Mouse (Mus musculus) spleen, adult 2 months (tissue): Measurements from ENCODE around the gene Pdss1. TPM values are rescaled to one million over a fixed set of nuclear protein-coding genes. Genes with fewer than 3 reads are reported as not detected.

Source experiments
- DNase-seq, 2 experiments: peaks; one replicate each; pipeline versions ENCODE4 v3.0.0 to v3.0.0-alpha.2; 2012 to 2021; ENCODE audit warnings: low spot score in 2 of 2, low read depth in 1 of 2
- H3K27ac ChIP-seq: fragments of 200-500 bp; 2 replicates; pipeline ENCODE4 v1.5.1; 2012; ENCODE audit warnings: low read length, inconsistent platforms; ENCODE audit not compliant: insufficient read depth
- H3K27me3 ChIP-seq: fragments of 200-500 bp; 2 replicates; pipeline ENCODE4 v1.6.1; 2012; ENCODE audit warnings: mild to moderate bottlenecking, moderate library complexity, low read length, inconsistent platforms; ENCODE audit not compliant: control insufficient read depth, insufficient read depth
- H3K36me3 ChIP-seq: fragments of 200-500 bp; 2 replicates; pipeline ENCODE4 v1.6.1; 2012; ENCODE audit warnings: mild to moderate bottlenecking, low read length, inconsistent platforms; ENCODE audit not compliant: control insufficient read depth, insufficient read depth
- H3K4me1 ChIP-seq: fragments of 200-500 bp; 2 replicates; pipeline ENCODE4 v1.6.1; 2011; ENCODE audit warnings: inconsistent platforms; ENCODE audit not compliant: control insufficient read depth, insufficient read depth, insufficient read length
- H3K4me3 ChIP-seq: fragments of 200-500 bp; 2 replicates; pipeline ENCODE4 v1.5.1; 2011; ENCODE audit warnings: mild to moderate bottlenecking, inconsistent platforms; ENCODE audit not compliant: insufficient read depth, insufficient read length; ENCODE audit errors: extremely low read depth
- CTCF ChIP-seq: fragments of 200-500 bp; IDR thresholded peaks from 2 replicates; pipeline ENCODE4 v1.5.1; 2011; ENCODE audit warnings: mild to moderate bottlenecking, inconsistent platforms; ENCODE audit not compliant: insufficient read depth, insufficient read length, insufficient replicate concordance; ENCODE audit errors: extremely low read depth
- POLR2A ChIP-seq: fragments of 200-500 bp; IDR thresholded peaks from 2 replicates; pipeline ENCODE4 v1.6.1; 2011; ENCODE audit warnings: low read depth, low read length, inconsistent platforms
- WGBS: fragments of 180-500 bp; shearing (Covaris S2); methylation state at CpG from one replicate; pipeline ENCODE4 v1.1.7; 2018; 5-methylcytosine and 5-hydroxymethylcytosine counted together
- polyA plus RNA-seq: library from polyadenylated mRNA; depleted of rRNA; stranded (reverse); fragments of >200 nt; gene quantifications from 2 replicates; pipeline ENCODE4 v1.2.3, GENCODE M21; 2012

Pdss1 gene
- polyA plus RNA-seq, 1 experiment = 2.4 TPM

DNA sequence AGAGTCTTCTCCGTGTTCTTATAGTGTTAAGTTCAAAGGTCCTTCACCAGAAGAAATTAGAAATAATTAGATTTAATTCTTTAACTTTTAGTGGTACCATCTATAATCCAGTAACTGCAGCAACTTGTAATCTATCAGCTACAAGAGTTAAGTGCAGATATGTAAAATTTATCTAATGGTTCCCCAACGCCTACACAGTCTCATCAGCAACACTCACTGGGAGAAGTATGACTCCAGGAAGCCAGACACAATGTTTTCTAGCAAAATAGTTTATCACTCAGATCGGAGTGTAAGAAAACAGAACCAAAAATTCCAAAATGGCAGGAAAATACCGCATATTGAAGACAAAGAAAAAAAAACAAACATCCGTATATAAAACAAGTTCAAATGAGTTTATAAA lies 60.6 kb downstream of the Pdss1 start:
- no peak overlapping the region for H3K4me3 ChIP-seq
- no peak overlapping the region for H3K27ac ChIP-seq
- H3K27me3 ChIP-seq = no peaks in the 10 kb centered on the region
- WGBS = 91% methylated on average over 5 of the region's 5 CpGs
- DNase-seq = no peak
- TF ChIP-seq POLR2A = no peak
- no peak for TF ChIP-seq CTCF
- no peaks in the 10 kb centered on the region; the same call in none of the 2 replicates for H3K4me1 ChIP-seq
- H3K36me3 ChIP-seq = peaks cover 9% of the 10 kb centered on the region

- peak in 1 of 2 experiments; percentile 11 for DNase-seq
- H3K27ac ChIP-seq = no peak overlapping the region
- no peaks in the 10 kb centered on the region for H3K27me3 ChIP-seq
- no peak overlapping the region for H3K4me3 ChIP-seq
- no peaks in the 10 kb centered on the region; the same call in none of the 2 replicates for H3K4me1 ChIP-seq
- no peak for TF ChIP-seq POLR2A
- no peak for TF ChIP-seq CTCF
- peaks cover 9% of the 10 kb centered on the region for H3K36me3 ChIP-seq
- 90% methylated on average over 1 of the region's 1 CpGs for WGBS
Observed at GRCm38 (mm10) chr2:22957415-22957814, 62.1 kb downstream of the Pdss1 start.

DNA sequence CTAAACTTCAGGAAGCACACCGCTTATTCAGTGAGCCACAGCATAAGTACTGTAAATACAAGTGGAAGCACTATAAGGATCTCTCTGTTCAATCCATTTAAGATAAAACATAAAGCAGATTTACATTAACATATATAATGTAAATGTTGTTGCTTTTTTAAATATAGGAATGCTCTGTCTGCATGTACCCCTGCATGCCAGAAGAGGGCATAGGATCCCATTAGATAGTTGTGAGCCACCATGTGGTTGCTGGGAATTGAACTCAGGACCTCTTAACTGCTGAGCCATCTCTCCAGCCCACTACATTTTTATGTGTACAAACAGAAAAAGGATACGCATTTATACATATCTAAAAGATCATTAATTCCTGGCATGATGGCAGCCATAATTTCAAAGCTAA lies 66.4 kb downstream of the Pdss1 start:
- H3K4me3 ChIP-seq = no peak overlapping the region
- WGBS = 95% methylated on average over 2 of the region's 2 CpGs
- no peaks in the 10 kb centered on the region; the same call in 1 of the 2 replicates for H3K4me1 ChIP-seq
- H3K27ac ChIP-seq = no peak overlapping the region
- H3K36me3 ChIP-seq = peaks cover 4% of the 10 kb centered on the region; the same call in 1 of the 2 replicates
- no peak for DNase-seq
- TF ChIP-seq CTCF (no peak), POLR2A (no peak)
- H3K27me3 ChIP-seq = no peaks in the 10 kb centered on the region

GRCm38 (mm10) chr2:22962242-22962641 lies 66.9 kb downstream of the Pdss1 start:
- no peak for TF ChIP-seq CTCF
- TF ChIP-seq POLR2A = no peak
- no peak overlapping the region for H3K4me3 ChIP-seq
- no peak overlapping the region for H3K27ac ChIP-seq
- no peaks in the 10 kb centered on the region; the same call in 1 of the 2 replicates for H3K4me1 ChIP-seq
- 80% methylated on average over 8 of the region's 8 CpGs for WGBS
- peaks cover 4% of the 10 kb centered on the region; the same call in 1 of the 2 replicates for H3K36me3 ChIP-seq
- DNase-seq = no peak
- H3K27me3 ChIP-seq = no peaks in the 10 kb centered on the region

- peaks cover 4% of the 10 kb centered on the region; the same call in 1 of the 2 replicates for H3K36me3 ChIP-seq
- no peak for TF ChIP-seq POLR2A
- no peak for TF ChIP-seq CTCF
- WGBS = 55% methylated on average over 3 of the region's 3 CpGs
- no peaks in the 10 kb centered on the region for H3K4me1 ChIP-seq
- DNase-seq = no peak
- no peak overlapping the region for H3K4me3 ChIP-seq
- no peaks in the 10 kb centered on the region for H3K27me3 ChIP-seq
- no peak overlapping the region for H3K27ac ChIP-seq
Observed at GRCm38 (mm10) chr2:22962970-22963369, 67.6 kb downstream of the Pdss1 start.

- Histone ChIP-seq H3K36me3 (peaks cover under 1% of the 10 kb centered on the region; the same call in 1 of the 2 replicates), H3K27ac (no peak overlapping the region), H3K27me3 (no peaks in the 10 kb centered on the region), H3K4me3 (no peak overlapping the region), H3K4me1 (no peaks in the 10 kb centered on the region; the same call in 1 of the 2 replicates)
- TF ChIP-seq CTCF (no peak), POLR2A (no peak)
- WGBS = 74% methylated on average over 3 of the region's 3 CpGs
- DNase-seq = no peak
Observed at GRCm38 (mm10) chr2:22977387-22977973, 82.2 kb downstream of the Pdss1 start.
